Mouse (Mus musculus) heart, adult 18-20 months (tissue): ENCODE measurements around the gene Tfpt. TPM values are rescaled to one million over a fixed set of nuclear protein-coding genes. Genes with fewer than 3 reads are reported as not detected.
"Not testable (repeated sequence)": the region's sequence is repeated elsewhere in the genome, so short reads cannot be mapped to it uniquely, and the experiment has no call there.

Experiments used
- DNase-seq, 2 experiments: peaks; one replicate each; pipeline ENCODE4 v3.0.0; 2021 to 2022; ENCODE audit warnings: mixed read lengths in 1 of 2
- total RNA-seq, 2 experiments: library from RNA; stranded (reverse); gene quantifications; 2 replicates each; pipeline ENCODE4 v1.2.3; 2021

Gene Tfpt
- total RNA-seq, 2 experiments from 2014 or later: 18.2 to 18.9 TPM

GRCm38 (mm10) chr7:3617242-3617995, 12.3 kb downstream of the Tfpt start, which contains the start of gene Ndufa3:
Ndufa3 (plus strand) TSS chr7:3617373.
- peak; percentile 91 to 93 for DNase-seq

- no peak for DNase-seq
These were observed 13.1 kb downstream of the Tfpt start for GRCm38 (mm10) chr7:3616389-3617241.

- no peak for DNase-seq
These were observed 13.7 kb downstream of the Tfpt start, which contains the start of gene Oscar for GRCm38 (mm10) chr7:3616057-3616388. Oscar (minus strand) TSS chr7:3616157.

- no peak for DNase-seq
These were observed 15.7 kb downstream of the Tfpt start for GRCm38 (mm10) chr7:3614021-3614420.

- DNase-seq: no peak
These were observed 18.7 kb downstream of the Tfpt start for GRCm38 (mm10) chr7:3611006-3611405.

GRCm38 (mm10) chr7:3610437-3610836, 19.3 kb downstream of the Tfpt start:
- DNase-seq: no peak

GRCm38 (mm10) chr7:3609082-3609481, 20.6 kb downstream of the Tfpt start:
- peak; percentile 83 to 85 for DNase-seq

GRCm38 (mm10) chr7:3608668-3609067, 21.1 kb downstream of the Tfpt start:
- DNase-seq: no peak

- DNase-seq: no peak
These were observed 22.3 kb downstream of the Tfpt start for GRCm38 (mm10) chr7:3607391-3607790.

- DNase-seq: peak; percentile 36 to 40
These were observed 22.9 kb downstream of the Tfpt start for GRCm38 (mm10) chr7:3606798-3607197.

- peak; percentile 64 to 81 for DNase-seq
These were observed 28.6 kb downstream of the Tfpt start for GRCm38 (mm10) chr7:3601119-3601518.

- not testable (repeated sequence) for DNase-seq
These were observed 32.0 kb downstream of the Tfpt start for GRCm38 (mm10) chr7:3597755-3598154.

- peak in 1 of 2 experiments; percentile 19 for DNase-seq
These were observed 34.6 kb downstream of the Tfpt start for GRCm38 (mm10) chr7:3595146-3595545.

GRCm38 (mm10) chr7:3594686-3595085, 35.0 kb downstream of the Tfpt start:
- DNase-seq: no peak

GRCm38 (mm10) chr7:3593855-3594254, 35.9 kb downstream of the Tfpt start:
- no peak for DNase-seq

- DNase-seq: no peak
These were observed 38.2 kb downstream of the Tfpt start for GRCm38 (mm10) chr7:3591534-3591933.

- DNase-seq: no peak
These were observed 39.2 kb downstream of the Tfpt start for GRCm38 (mm10) chr7:3590550-3590949.

GRCm38 (mm10) chr7:3587292-3587691, 42.4 kb downstream of the Tfpt start:
- DNase-seq: no peak

- no peak for DNase-seq
These were observed 43.5 kb downstream of the Tfpt start for GRCm38 (mm10) chr7:3586255-3586654.

GRCm38 (mm10) chr7:3585763-3586162, 44.0 kb downstream of the Tfpt start:
- no peak for DNase-seq

- DNase-seq: no peak
These were observed 49.7 kb downstream of the Tfpt start for GRCm38 (mm10) chr7:3580029-3580428.

GRCm38 (mm10) chr7:3578952-3579546, 50.7 kb downstream of the Tfpt start:
- DNase-seq: no peak

GRCm38 (mm10) chr7:3578196-3578595, 51.5 kb downstream of the Tfpt start:
- no peak for DNase-seq
